Mouse (Mus musculus): ENCODE data around the gene Gm21118. TPM values are rescaled to one million over a fixed set of nuclear protein-coding genes. Genes with fewer than 3 reads are reported as not detected.
"Not testable (repeated sequence)": the region's sequence is repeated elsewhere in the genome, so short reads cannot be mapped to it uniquely, and the experiment has no call there.

Gm21118 gene
- total RNA-seq (2021), result not detected
- polyA plus RNA-seq (2012; rRNA removed), result not detected in 2 replicates
- long read RNA-seq, result 0 reads

GRCm38 (mm10) chrY:70273542-70273941 is at the start of gene Gm21118:
TSS of gene Gm21118 (minus strand) at chrY:70273642.
- intact Hi-C loops (cut with DNase I); DNase-seq; H3K27me3 ChIP-seq (ENCODE audit: control insufficient read depth, insufficient read depth, low read length); H3K9ac ChIP-seq (ENCODE audit: low read depth, low read length); H3K4me3 ChIP-seq; H3K79me2 ChIP-seq (replicated peaks; ENCODE audit: control insufficient read depth, insufficient read depth, low read length); H3K4me1 ChIP-seq (ENCODE audit: control insufficient read depth, insufficient read depth, low read length); H3K36me3 ChIP-seq (ENCODE audit: control insufficient read depth, insufficient read depth, low read length); H3K27ac ChIP-seq: not testable (repeated sequence)
- no CpG with 5 or more reads among the region's 4 CpGs for WGBS

- H3K4me3 ChIP-seq; H3K27me3 ChIP-seq (ENCODE audit: control insufficient read depth, insufficient read depth, low read length); H3K36me3 ChIP-seq (ENCODE audit: control insufficient read depth, insufficient read depth, low read length); DNase-seq; H3K79me2 ChIP-seq (replicated peaks; ENCODE audit: control insufficient read depth, insufficient read depth, low read length); H3K27ac ChIP-seq; H3K9ac ChIP-seq (ENCODE audit: low read depth, low read length); intact Hi-C loops (cut with DNase I); H3K4me1 ChIP-seq (ENCODE audit: control insufficient read depth, insufficient read depth, low read length): not testable (repeated sequence)
- no CpG with 5 or more reads among the region's 2 CpGs for WGBS
Observed at GRCm38 (mm10) chrY:70303187-70303586, 29.7 kb upstream of the Gm21118 start, which contains the start of the genes Gm29423 and Gm29644. TSS of gene Gm29423 (minus strand) at chrY:70303287. TSS of gene Gm29644 (minus strand) at chrY:70303343.

Other genes starting within 250 kb of the Gm21118 start
- not detected for gene Gm29423, start 29.6 kb upstream of the Gm21118 start, total RNA-seq (2021)
- not detected in 2 replicates for gene Gm29423, start 29.6 kb upstream of the Gm21118 start, polyA plus RNA-seq (2012; rRNA removed)
- not detected for gene Gm29644, start 29.7 kb upstream of the Gm21118 start, total RNA-seq (2021)
- gene Gm29644, start 29.7 kb upstream of the Gm21118 start, polyA plus RNA-seq (2012; rRNA removed), result not detected in 2 replicates
- not detected for gene Gm20888, start 168.2 kb upstream of the Gm21118 start, total RNA-seq (2021)
- gene Gm20888, start 168.2 kb upstream of the Gm21118 start, polyA plus RNA-seq (2012; rRNA removed), result not detected in 2 replicates

Measured in heart, adult 2 months (tissue).